Mouse (Mus musculus) hindbrain, postnatal 0 days (tissue): ENCODE results near the gene Igf2bp2. TPM values are rescaled to one million over a fixed set of nuclear protein-coding genes. Genes with fewer than 3 reads are reported as not detected.

Experiments used
- ATAC-seq: fragments of 200-750 bp; cut with Nextera tagmentation; 2 replicates; pipeline ENCODE4 v1.8.0; 2017; ENCODE audit warnings: mild to moderate bottlenecking, moderate TSS enrichment, moderate library complexity
- DNase-seq: peaks from one replicate; pipeline ENCODE4 v3.0.0-alpha.2; 2015; ENCODE audit warnings: low spot score
- H3K27ac ChIP-seq: fragments of 300-500 bp; sonication (generic); 2 replicates; pipeline ENCODE4 v1.5.1; 2014; ENCODE audit warnings: mild to moderate bottlenecking
- H3K27me3 ChIP-seq: fragments of 300-500 bp; sonication (generic); 2 replicates; pipeline ENCODE4 v1.6.1; 2014; ENCODE audit warnings: low read length, mixed read lengths; ENCODE audit not compliant: insufficient read depth
- H3K36me3 ChIP-seq: fragments of 300-500 bp; sonication (generic); 2 replicates; pipeline ENCODE4 v1.6.1; 2014; ENCODE audit warnings: low read length, mixed read lengths; ENCODE audit not compliant: insufficient read depth
- H3K4me1 ChIP-seq: fragments of 300-500 bp; sonication (generic); 2 replicates; pipeline ENCODE4 v1.6.1; 2014; ENCODE audit warnings: antibody characterized with exemption, low read length, mixed read lengths; ENCODE audit not compliant: insufficient read depth
- H3K4me2 ChIP-seq: fragments of 300-500 bp; sonication (generic); 2 replicates; pipeline ENCODE4 v1.6.1; 2014; ENCODE audit warnings: low read depth, mild to moderate bottlenecking, low read length, moderate library complexity, mixed read lengths
- H3K4me3 ChIP-seq: fragments of 300-500 bp; sonication (generic); 2 replicates; pipeline ENCODE4 v1.5.1; 2014; ENCODE audit warnings: low read length
- H3K9ac ChIP-seq: fragments of 300-500 bp; sonication (generic); replicated peaks from 2 replicates; pipeline ENCODE4 v1.6.1; 2014; ENCODE audit warnings: mild to moderate bottlenecking, low read length, moderate library complexity, mixed read lengths
- H3K9me3 ChIP-seq: fragments of 300-500 bp; sonication (generic); 2 replicates; pipeline ENCODE4 v1.6.1; 2016; ENCODE audit warnings: low read length, mixed read lengths
- CTCF ChIP-seq: IDR thresholded peaks from 2 replicates; pipeline ENCODE4 v1.5.1; 2016; ENCODE audit warnings: antibody characterized with exemption, control low read depth, low read depth
- WGBS: fragments of 180-500 bp; shearing (Covaris S2); extraction: QIAGEN DNeasy Blood & Tissue Kit; methylation state at CpG from one replicate; pipeline ENCODE4 v1.1.7; 2014; 5-methylcytosine and 5-hydroxymethylcytosine counted together
- polyA plus RNA-seq: library from polyadenylated mRNA; unstranded; fragments of >200 nt; fragmentation: Nextera tagmentation; extraction: Ambion mirVana; gene quantifications from 2 replicates; pipeline ENCODE4 v1.2.1, GENCODE M21; 2015
- total RNA-seq: library from RNA; depleted of rRNA; stranded (reverse); fragments of >200 nt; gene quantifications from 2 replicates; pipeline ENCODE4 v1.2.3, GENCODE M21; 2014

The Igf2bp2 gene
- total and polyA plus RNA-seq, 2 experiments from 2014 or later: 7.7 to 15.8 TPM

- Histone ChIP-seq H3K36me3 (no peaks in the 10 kb centered on the region), H3K9ac (no peak overlapping the region), H3K4me2 (no peak overlapping the region), H3K27ac (no peak overlapping the region), H3K4me1 (no peaks in the 10 kb centered on the region), H3K9me3 (no peaks in the 10 kb centered on the region), H3K4me3 (no peak overlapping the region), H3K27me3 (no peaks in the 10 kb centered on the region)
- DNase-seq: no peak
- no peak for TF ChIP-seq CTCF
- 73% methylated on average over 4 of the region's 4 CpGs for WGBS
- no peak for ATAC-seq
These were observed 19.2 kb upstream of the Igf2bp2 start for GRCm38 (mm10) chr16:22182286-22182685.

GRCm38 (mm10) chr16:22178793-22179192 is 15.7 kb upstream of the Igf2bp2 start:
- no peak for DNase-seq
- Histone ChIP-seq H3K36me3 (no peaks in the 10 kb centered on the region), H3K4me3 (no peak overlapping the region), H3K9ac (no peak overlapping the region), H3K27me3 (no peaks in the 10 kb centered on the region), H3K27ac (no peak overlapping the region), H3K4me2 (no peak overlapping the region), H3K9me3 (no peaks in the 10 kb centered on the region), H3K4me1 (no peaks in the 10 kb centered on the region)
- no peak for ATAC-seq
- TF ChIP-seq CTCF: no peak
- WGBS: 81% methylated on average over 3 of the region's 3 CpGs

- DNase-seq (no peak), ATAC-seq (no peak)
- no peaks in the 10 kb centered on the region for H3K9me3 ChIP-seq
- H3K27ac ChIP-seq: no peak overlapping the region
- H3K4me3 ChIP-seq: no peak overlapping the region
- no peak overlapping the region for H3K9ac ChIP-seq
- no peak for TF ChIP-seq CTCF
- H3K36me3 ChIP-seq: no peaks in the 10 kb centered on the region
- H3K4me1 ChIP-seq: no peaks in the 10 kb centered on the region
- H3K27me3 ChIP-seq: no peaks in the 10 kb centered on the region
- no peak overlapping the region for H3K4me2 ChIP-seq
- 81% methylated on average over 2 of the region's 2 CpGs for WGBS
These were observed 14.9 kb upstream of the Igf2bp2 start for GRCm38 (mm10) chr16:22177999-22178398.

- no peaks in the 10 kb centered on the region for H3K36me3 ChIP-seq
- no peak overlapping the region for H3K4me2 ChIP-seq
- no peak overlapping the region for H3K9ac ChIP-seq
- no peak overlapping the region for H3K4me3 ChIP-seq
- no peak for DNase-seq
- WGBS: 96% methylated on average over 8 of the region's 8 CpGs
- no peak for TF ChIP-seq CTCF
- H3K27me3 ChIP-seq: no peaks in the 10 kb centered on the region; the same call in 1 of the 2 replicates
- H3K9me3 ChIP-seq: no peaks in the 10 kb centered on the region
- no peaks in the 10 kb centered on the region for H3K4me1 ChIP-seq
- ATAC-seq: no peak
- no peak overlapping the region for H3K27ac ChIP-seq
These were observed 5.6 kb upstream of the Igf2bp2 start for GRCm38 (mm10) chr16:22168731-22169130.

GRCm38 (mm10) chr16:22165556-22165955 is 2.5 kb upstream of the Igf2bp2 start:
- TF ChIP-seq CTCF: no peak
- Histone ChIP-seq H3K4me3 (no peak overlapping the region), H3K9ac (no peak overlapping the region), H3K4me1 (no peaks in the 10 kb centered on the region), H3K4me2 (no peak overlapping the region), H3K9me3 (no peaks in the 10 kb centered on the region), H3K36me3 (no peaks in the 10 kb centered on the region), H3K27me3 (no peaks in the 10 kb centered on the region; the same call in 1 of the 2 replicates), H3K27ac (no peak overlapping the region)
- WGBS: 86% methylated on average over 5 of the region's 5 CpGs
- no peak for DNase-seq
- no peak for ATAC-seq

DNA sequence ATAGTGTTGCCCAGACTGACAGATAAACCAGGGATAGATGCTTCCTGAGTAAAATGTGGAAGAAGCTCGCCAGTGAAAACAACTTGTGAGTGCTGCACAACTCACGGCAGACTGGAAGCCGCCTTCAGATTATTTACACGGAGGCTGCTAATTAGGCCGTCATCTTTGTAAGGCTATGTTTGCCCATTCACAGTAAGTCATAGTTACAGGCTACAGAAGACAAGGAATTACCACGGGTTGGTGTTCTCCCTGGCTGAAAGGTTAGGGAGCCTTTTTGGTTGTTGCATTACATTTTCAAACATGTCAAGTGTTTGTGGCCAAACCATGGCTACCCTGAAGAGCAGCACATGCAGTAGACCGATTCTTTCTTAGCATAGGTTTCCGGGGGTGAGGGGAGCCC is 1.3 kb upstream of the Igf2bp2 start:
- no peaks in the 10 kb centered on the region for H3K9me3 ChIP-seq
- WGBS: 48% methylated on average over 8 of the region's 8 CpGs
- H3K4me3 ChIP-seq: no peak overlapping the region
- DNase-seq: no peak
- H3K4me2 ChIP-seq: no peak overlapping the region
- no peaks in the 10 kb centered on the region for H3K36me3 ChIP-seq
- no peak overlapping the region for H3K27ac ChIP-seq
- ATAC-seq: no peak
- no peak overlapping the region for H3K9ac ChIP-seq
- no peaks in the 10 kb centered on the region; the same call in 1 of the 2 replicates for H3K27me3 ChIP-seq
- no peak for TF ChIP-seq CTCF
- no peaks in the 10 kb centered on the region for H3K4me1 ChIP-seq

GRCm38 (mm10) chr16:22163456-22163851 is 355 bp upstream of the Igf2bp2 start:
- H3K36me3 ChIP-seq: no peaks in the 10 kb centered on the region
- DNase-seq (peak; percentile 74), ATAC-seq (peak; percentile 80)
- H3K4me2 ChIP-seq: peak overlapping the region; percentile 96
- peak overlapping the region; percentile 60; the same call in 1 of the 2 replicates for H3K27ac ChIP-seq
- peak overlapping the region; percentile 71 for H3K9ac ChIP-seq
- no peaks in the 10 kb centered on the region; the same call in 1 of the 2 replicates for H3K27me3 ChIP-seq
- no peaks in the 10 kb centered on the region for H3K9me3 ChIP-seq
- peak overlapping the region; percentile 89 for H3K4me3 ChIP-seq
- WGBS: under 1% methylated on average over 27 of the region's 27 CpGs
- TF ChIP-seq CTCF: peak; percentile 43
- H3K4me1 ChIP-seq: no peaks in the 10 kb centered on the region
